Mouse (Mus musculus) midbrain, postnatal 0 days (tissue): ENCODE measurements at regions not wholly inside any gene's neighbourhood (a gene's known extent, or its start where the extent isn't known, plus 50 kb on each side); places are given as distances from the start of the nearest gene placed in this dataset.

Source experiments
- ATAC-seq: fragments of 200-750 bp; cut with Nextera tagmentation; 2 replicates; pipeline ENCODE4 v1.8.0; 2017; ENCODE audit warnings: moderate number of reproducible peaks, mild to moderate bottlenecking, moderate TSS enrichment, moderate library complexity; ENCODE audit not compliant: low FRiP score
- DNase-seq: peaks from one replicate; pipeline ENCODE4 v3.0.0-alpha.2; 2015; ENCODE audit warnings: low spot score
- H3K27ac ChIP-seq: fragments of 300-500 bp; sonication (generic); 2 replicates; pipeline ENCODE4 v1.5.1; 2014; ENCODE audit warnings: low read depth, mild to moderate bottlenecking, low read length, mixed read lengths
- H3K27me3 ChIP-seq: fragments of 300-500 bp; sonication (generic); 2 replicates; pipeline ENCODE4 v1.6.1; 2014; ENCODE audit warnings: low read length, control low read depth, mixed read lengths; ENCODE audit not compliant: insufficient read depth
- H3K36me3 ChIP-seq: fragments of 300-500 bp; sonication (generic); 2 replicates; pipeline ENCODE4 v1.6.1; 2014; ENCODE audit warnings: low read length, control low read depth, mixed read lengths; ENCODE audit not compliant: insufficient read depth
- H3K4me1 ChIP-seq: fragments of 300-500 bp; sonication (generic); 2 replicates; pipeline ENCODE4 v1.6.1; 2014; ENCODE audit warnings: mild to moderate bottlenecking, control low read depth, antibody characterized with exemption, low read length, mixed read lengths; ENCODE audit not compliant: insufficient read depth
- H3K4me2 ChIP-seq: fragments of 300-500 bp; sonication (generic); 2 replicates; pipeline ENCODE4 v1.6.1; 2014; ENCODE audit warnings: low read depth, mild to moderate bottlenecking, low read length, mixed read lengths; ENCODE audit not compliant: poor library complexity, severe bottlenecking
- H3K4me3 ChIP-seq: fragments of 300-500 bp; sonication (generic); 2 replicates; pipeline ENCODE4 v1.5.1; 2014; ENCODE audit warnings: low read depth, mild to moderate bottlenecking, low read length, moderate library complexity
- H3K9ac ChIP-seq: fragments of 300-500 bp; sonication (generic); replicated peaks from 2 replicates; pipeline ENCODE4 v1.6.1; 2014; ENCODE audit warnings: mild to moderate bottlenecking, low read length, moderate library complexity, mixed read lengths; ENCODE audit not compliant: poor library complexity, severe bottlenecking
- H3K9me3 ChIP-seq: fragments of 300-500 bp; sonication (generic); 2 replicates; pipeline ENCODE4 v1.6.1; 2016; ENCODE audit warnings: low read length, control low read depth
- CTCF ChIP-seq: IDR thresholded peaks from 2 replicates; pipeline ENCODE4 v1.5.1; 2016; ENCODE audit warnings: antibody characterized with exemption, mild to moderate bottlenecking
- WGBS: fragments of 180-500 bp; shearing (Covaris S2); extraction: QIAGEN DNeasy Blood & Tissue Kit; methylation state at CpG from one replicate; pipeline ENCODE4 v1.1.7; 2014; 5-methylcytosine and 5-hydroxymethylcytosine counted together

GRCm38 (mm10) chr9:89532435-89532834 is 90.5 kb downstream of the Minar1 start:
- no peak for TF ChIP-seq CTCF
- H3K27me3 ChIP-seq: no peaks in the 10 kb centered on the region
- no peaks in the 10 kb centered on the region for H3K4me1 ChIP-seq
- H3K9me3 ChIP-seq: no peaks in the 10 kb centered on the region
- DNase-seq (no peak), ATAC-seq (no peak)
- H3K4me2 ChIP-seq: no peak overlapping the region
- H3K36me3 ChIP-seq: no peaks in the 10 kb centered on the region
- WGBS: 84% methylated on average over 2 of the region's 2 CpGs
- H3K9ac ChIP-seq: no peak overlapping the region
- no peak overlapping the region for H3K4me3 ChIP-seq
- no peak overlapping the region for H3K27ac ChIP-seq

GRCm38 (mm10) chr9:89524137-89524536 is 98.8 kb downstream of the Minar1 start:
- no peak overlapping the region for H3K4me3 ChIP-seq
- TF ChIP-seq CTCF: no peak
- H3K27ac ChIP-seq: no peak overlapping the region
- no peak overlapping the region for H3K4me2 ChIP-seq
- WGBS: 89% methylated on average over 1 of the region's 1 CpGs
- no peak for ATAC-seq
- no peak overlapping the region for H3K9ac ChIP-seq
- peak; percentile 9 for DNase-seq
- no peaks in the 10 kb centered on the region for H3K4me1 ChIP-seq
- H3K9me3 ChIP-seq: no peaks in the 10 kb centered on the region
- no peaks in the 10 kb centered on the region for H3K27me3 ChIP-seq
- H3K36me3 ChIP-seq: no peaks in the 10 kb centered on the region

- Histone ChIP-seq H3K9me3 (no peaks in the 10 kb centered on the region), H3K9ac (no peak overlapping the region), H3K36me3 (no peaks in the 10 kb centered on the region), H3K4me3 (no peak overlapping the region), H3K27me3 (no peaks in the 10 kb centered on the region), H3K27ac (no peak overlapping the region), H3K4me2 (no peak overlapping the region), H3K4me1 (no peaks in the 10 kb centered on the region)
- ATAC-seq: peak; percentile 39; the same call in 1 of the 2 replicates
- 60% methylated on average over 3 of the region's 3 CpGs for WGBS
- no peak for TF ChIP-seq CTCF
- peak; percentile 53 for DNase-seq
These were observed 99.2 kb downstream of the Minar1 start for GRCm38 (mm10) chr9:89523705-89524104.

GRCm38 (mm10) chr9:89508407-89509101 is 114.4 kb downstream of the Minar1 start:
- H3K27me3 ChIP-seq: no peaks in the 10 kb centered on the region
- no peaks in the 10 kb centered on the region for H3K36me3 ChIP-seq
- H3K4me2 ChIP-seq: no peak overlapping the region
- H3K9me3 ChIP-seq: no peaks in the 10 kb centered on the region
- H3K4me3 ChIP-seq: no peak overlapping the region
- H3K9ac ChIP-seq: no peak overlapping the region
- no peaks in the 10 kb centered on the region for H3K4me1 ChIP-seq
- DNase-seq: no peak
- 89% methylated on average over 6 of the region's 6 CpGs for WGBS
- no peak overlapping the region for H3K27ac ChIP-seq
- TF ChIP-seq CTCF: no peak
- ATAC-seq: peak; percentile 29; the same call in 1 of the 2 replicates

- DNase-seq (no peak), ATAC-seq (no peak)
- no peak for TF ChIP-seq CTCF
- H3K27me3 ChIP-seq: no peaks in the 10 kb centered on the region
- WGBS: 91% methylated on average over 2 of the region's 2 CpGs
- no peak overlapping the region for H3K4me3 ChIP-seq
- H3K4me2 ChIP-seq: no peak overlapping the region
- H3K27ac ChIP-seq: no peak overlapping the region
- H3K4me1 ChIP-seq: no peaks in the 10 kb centered on the region
- no peak overlapping the region for H3K9ac ChIP-seq
- no peaks in the 10 kb centered on the region for H3K36me3 ChIP-seq
- no peaks in the 10 kb centered on the region for H3K9me3 ChIP-seq
These were observed 120.8 kb downstream of the Minar1 start for GRCm38 (mm10) chr9:89502083-89502482.

- Histone ChIP-seq H3K9ac (no peak overlapping the region), H3K4me2 (no peak overlapping the region), H3K27me3 (no peaks in the 10 kb centered on the region), H3K36me3 (no peaks in the 10 kb centered on the region), H3K4me1 (no peaks in the 10 kb centered on the region), H3K4me3 (no peak overlapping the region), H3K27ac (no peak overlapping the region), H3K9me3 (no peaks in the 10 kb centered on the region)
- ATAC-seq (peak; percentile 70; the same call in 1 of the 2 replicates), DNase-seq (peak; percentile 7)
- no peak for TF ChIP-seq CTCF
- 25% methylated on average over 7 of the region's 7 CpGs for WGBS
These were observed 125.6 kb downstream of the Minar1 start for GRCm38 (mm10) chr9:89497399-89497749.
